Mouse (Mus musculus) right cerebral cortex, postnatal 10 days (tissue): Measurements from ENCODE around the gene Ostm1.

Experiments used
- DNase-seq, 2 experiments: peaks; one replicate each; pipeline ENCODE4 v3.0.0; 2021; ENCODE audit warnings: low spot score in 2 of 2

The Ostm1 gene

GRCm38 (mm10) chr10:42583157-42583872 lies at the start of gene Ostm1, which contains the start of gene Nr2e1:
Ostm1 (plus strand) TSS chr10:42583822.
Nr2e1 (minus strand) TSS chr10:42583632.
- DNase-seq: peak; percentile 85 to 87

- DNase-seq: no peak
Observed at GRCm38 (mm10) chr10:42533836-42534453, 49.7 kb upstream of the Ostm1 start.

GRCm38 (mm10) chr10:42537571-42538316 lies 45.9 kb upstream of the Ostm1 start:
- no peak for DNase-seq

- no peak for DNase-seq
Observed at GRCm38 (mm10) chr10:42545707-42546503, 37.7 kb upstream of the Ostm1 start.

GRCm38 (mm10) chr10:42546507-42546906 lies 37.1 kb upstream of the Ostm1 start:
- DNase-seq: no peak

- no peak for DNase-seq
Observed at GRCm38 (mm10) chr10:42559581-42560200, 23.9 kb upstream of the Ostm1 start.

GRCm38 (mm10) chr10:42562272-42562671 lies 21.4 kb upstream of the Ostm1 start:
- DNase-seq: no peak

GRCm38 (mm10) chr10:42572567-42572966 lies 11.1 kb upstream of the Ostm1 start:
- no peak for DNase-seq

- no peak for DNase-seq
Observed at GRCm38 (mm10) chr10:42572971-42573370, 10.7 kb upstream of the Ostm1 start.

GRCm38 (mm10) chr10:42574639-42575038 lies 9.0 kb upstream of the Ostm1 start:
- DNase-seq: no peak

- DNase-seq: no peak
Observed at GRCm38 (mm10) chr10:42577525-42578280, 5.9 kb upstream of the Ostm1 start.

GRCm38 (mm10) chr10:42578281-42578675 lies 5.3 kb upstream of the Ostm1 start:
- DNase-seq: peak; percentile 44 to 47

- no peak for DNase-seq
Observed at GRCm38 (mm10) chr10:42578698-42579474, 4.7 kb upstream of the Ostm1 start.

- DNase-seq: peak in 1 of 2 experiments; percentile 31
Observed at GRCm38 (mm10) chr10:42579475-42580130, 4.0 kb upstream of the Ostm1 start.

GRCm38 (mm10) chr10:42580131-42580950 lies 3.3 kb upstream of the Ostm1 start:
- no peak for DNase-seq

GRCm38 (mm10) chr10:42580951-42581277 lies 2.7 kb upstream of the Ostm1 start:
- DNase-seq: no peak

- no peak for DNase-seq
Observed at GRCm38 (mm10) chr10:42581694-42582565, 1.7 kb upstream of the Ostm1 start.
